Mouse (Mus musculus) olfactory bulb, adult 2 months (tissue): Measurements from ENCODE around the gene Mrc2.

ENCODE experiments used
- CTCF ChIP-seq: fragments of 200-500 bp; IDR thresholded peaks from 2 replicates; pipeline ENCODE4 v1.5.1; 2012; ENCODE audit warnings: low read depth, mild to moderate bottlenecking, low read length, moderate library complexity; ENCODE audit not compliant: insufficient read depth
- POLR2A ChIP-seq: fragments of 200-500 bp; IDR thresholded peaks from 2 replicates; pipeline ENCODE4 v1.6.1; 2012; ENCODE audit warnings: mild to moderate bottlenecking, low read depth, low read length, moderate library complexity; ENCODE audit not compliant: insufficient read depth

DNA sequence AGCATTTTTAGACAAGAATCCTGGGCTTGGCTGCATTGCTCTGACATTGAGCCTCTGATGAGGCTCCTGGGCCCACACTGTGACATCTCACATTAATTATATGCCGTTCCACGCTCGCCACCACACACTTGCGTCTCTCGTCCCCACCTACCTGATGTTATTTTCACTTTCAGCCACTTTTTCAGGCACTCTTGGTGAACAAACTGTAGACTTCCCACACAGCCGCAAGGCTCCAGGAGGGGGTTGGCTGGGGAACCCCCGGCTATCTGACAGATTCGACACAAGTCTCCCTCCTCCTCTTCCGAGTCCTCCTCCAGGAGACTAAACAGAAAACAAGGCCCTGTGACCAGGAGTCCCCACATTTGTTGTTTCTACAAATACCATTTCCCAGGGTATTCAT is 92.8 kb downstream of the Mrc2 start:
- TF ChIP-seq POLR2A (no peak), CTCF (no peak)
